Mouse (Mus musculus): Measurements from ENCODE around the gene Slc22a14. TPM values are rescaled to one million over a fixed set of nuclear protein-coding genes. Genes with fewer than 3 reads are reported as not detected.
"Not testable (repeated sequence)": the region's sequence is repeated elsewhere in the genome, so short reads cannot be mapped to it uniquely, and the experiment has no call there.

The Slc22a14 gene
- polyA plus RNA-seq, 1 experiment from 2014 or later, result not detected

- Histone ChIP-seq H3K27me3 (ENCODE audit: control insufficient read depth, insufficient read depth, low read length) (no peaks in the 10 kb centered on the region), H3K4me1 (ENCODE audit: control insufficient read depth, insufficient read depth, low read length) (no peaks in the 10 kb centered on the region), H3K9me3 (replicated peaks; ENCODE audit: control insufficient read depth, low read length) (no peaks in the 10 kb centered on the region), H3K4me2 (no peak overlapping the region), H3K27ac (ENCODE audit: low read depth, low read length) (no peak overlapping the region), H3K4me3 (ENCODE audit: low read depth, low read length) (no peak overlapping the region), H3K36me3 (ENCODE audit: control insufficient read depth, insufficient read depth, low read length) (peaks cover 16% of the 10 kb centered on the region), H3K9ac (ENCODE audit: low read depth, low read length) (no peak overlapping the region)
- ATAC-seq (replicated peaks; ENCODE audit: insufficient number of reproducible peaks, low FRiP score, low TSS enrichment), result no peak
- 91% methylated on average over 11 of the region's 11 CpGs for WGBS (ENCODE audit: insufficient replicate concordance)
Measured at GRCm38 (mm10) chr9:119268588-119269145, 96.7 kb downstream of the Slc22a14 start.

DNA sequence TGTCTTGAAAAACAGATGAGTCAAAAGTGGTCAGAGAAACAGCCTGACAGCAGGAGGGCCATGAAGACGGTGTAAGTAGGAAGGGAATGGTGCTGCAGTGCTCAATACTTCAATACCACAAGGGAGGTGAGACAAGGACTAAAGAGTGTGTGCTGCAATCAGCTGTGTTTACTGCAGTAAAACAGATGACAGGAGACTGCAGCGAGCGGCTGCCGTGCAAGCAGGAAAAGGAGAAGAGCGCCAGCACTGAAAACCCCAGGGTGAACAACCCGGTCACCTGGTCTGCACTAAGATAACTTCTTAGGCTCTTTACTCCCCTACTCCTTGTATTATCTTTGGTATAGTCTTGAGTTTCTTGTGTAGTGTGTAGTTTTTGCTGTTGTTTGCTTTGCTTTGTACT lies 97.2 kb downstream of the Slc22a14 start:
- H3K27me3 ChIP-seq (ENCODE audit: control insufficient read depth, insufficient read depth, low read length), result no peaks in the 10 kb centered on the region
- WGBS (ENCODE audit: insufficient replicate concordance), result 90% methylated on average over 6 of the region's 6 CpGs
- ATAC-seq (replicated peaks; ENCODE audit: insufficient number of reproducible peaks, low FRiP score, low TSS enrichment), result no peak
- no peaks in the 10 kb centered on the region for H3K4me1 ChIP-seq (ENCODE audit: control insufficient read depth, insufficient read depth, low read length)
- H3K36me3 ChIP-seq (ENCODE audit: control insufficient read depth, insufficient read depth, low read length), result peaks cover 16% of the 10 kb centered on the region
- H3K9me3 ChIP-seq (replicated peaks; ENCODE audit: control insufficient read depth, low read length), result no peaks in the 10 kb centered on the region
- no peak overlapping the region for H3K4me2 ChIP-seq
- H3K9ac ChIP-seq (ENCODE audit: low read depth, low read length), result no peak overlapping the region
- no peak overlapping the region for H3K27ac ChIP-seq (ENCODE audit: low read depth, low read length)
- no peak overlapping the region for H3K4me3 ChIP-seq (ENCODE audit: low read depth, low read length)

- 93% methylated on average over 5 of the region's 5 CpGs for WGBS (ENCODE audit: insufficient replicate concordance)
- not testable (repeated sequence) for H3K4me3 ChIP-seq (ENCODE audit: low read depth, low read length); H3K27ac ChIP-seq (ENCODE audit: low read depth, low read length); ATAC-seq (replicated peaks; ENCODE audit: insufficient number of reproducible peaks, low FRiP score, low TSS enrichment); H3K4me2 ChIP-seq; H3K4me1 ChIP-seq (ENCODE audit: control insufficient read depth, insufficient read depth, low read length); H3K9me3 ChIP-seq (replicated peaks; ENCODE audit: control insufficient read depth, low read length); H3K27me3 ChIP-seq (ENCODE audit: control insufficient read depth, insufficient read depth, low read length); H3K9ac ChIP-seq (ENCODE audit: low read depth, low read length)
- H3K36me3 ChIP-seq (ENCODE audit: control insufficient read depth, insufficient read depth, low read length), result peaks cover 16% of the 10 kb centered on the region
Measured at GRCm38 (mm10) chr9:119266121-119266395, 99.3 kb downstream of the Slc22a14 start.

DNA sequence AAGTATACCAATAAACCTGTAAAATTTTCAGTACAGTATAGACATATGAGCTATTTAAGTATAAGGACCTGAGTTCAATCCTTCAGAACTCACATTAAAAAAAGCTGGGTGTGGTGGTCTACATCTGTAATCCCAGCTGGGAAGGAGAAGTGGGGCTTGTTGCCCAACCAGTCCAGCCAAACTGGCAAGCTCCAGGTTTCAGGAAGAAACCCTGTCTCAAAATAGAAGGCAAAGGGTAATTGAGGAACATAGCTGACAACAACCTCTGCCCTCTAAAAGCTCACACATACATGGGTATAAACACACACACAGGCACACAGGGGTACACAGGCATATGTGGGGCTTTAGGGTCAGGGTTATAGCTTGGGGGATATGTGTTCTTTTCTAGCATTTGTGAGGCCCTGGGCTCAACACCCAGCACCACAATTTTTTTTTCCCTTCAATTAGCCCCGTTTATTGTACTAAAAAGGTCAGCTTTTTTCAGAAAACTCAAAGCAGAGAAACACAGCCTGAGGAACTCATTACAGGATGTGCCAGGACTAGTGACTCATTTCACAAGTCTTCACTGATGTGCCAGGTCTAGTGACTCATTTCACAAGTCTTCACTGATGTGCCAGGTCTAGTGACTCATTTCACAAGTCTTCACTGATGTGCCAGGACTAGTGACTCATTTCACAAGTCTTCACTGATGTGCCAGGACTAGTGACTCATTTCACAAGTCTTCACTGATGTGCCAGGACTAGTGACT lies 99.8 kb downstream of the Slc22a14 start:
- peaks cover 19% of the 10 kb centered on the region for H3K36me3 ChIP-seq (ENCODE audit: control insufficient read depth, insufficient read depth, low read length)
- H3K27me3 ChIP-seq (ENCODE audit: control insufficient read depth, insufficient read depth, low read length); H3K9ac ChIP-seq (ENCODE audit: low read depth, low read length); H3K4me1 ChIP-seq (ENCODE audit: control insufficient read depth, insufficient read depth, low read length); H3K4me3 ChIP-seq (ENCODE audit: low read depth, low read length); H3K4me2 ChIP-seq; ATAC-seq (replicated peaks; ENCODE audit: insufficient number of reproducible peaks, low FRiP score, low TSS enrichment); H3K9me3 ChIP-seq (replicated peaks; ENCODE audit: control insufficient read depth, low read length); H3K27ac ChIP-seq (ENCODE audit: low read depth, low read length): not testable (repeated sequence)
- 69% methylated on average over 1 of the region's 1 CpGs for WGBS (ENCODE audit: insufficient replicate concordance)

GRCm38 (mm10) chr9:119263067-119263466 lies 102.3 kb downstream of the Slc22a14 start:
- ATAC-seq (replicated peaks; ENCODE audit: insufficient number of reproducible peaks, low FRiP score, low TSS enrichment), result no peak
- Histone ChIP-seq H3K4me2 (no peak overlapping the region), H3K36me3 (ENCODE audit: control insufficient read depth, insufficient read depth, low read length) (peaks cover 17% of the 10 kb centered on the region), H3K27me3 (ENCODE audit: control insufficient read depth, insufficient read depth, low read length) (no peaks in the 10 kb centered on the region), H3K4me1 (ENCODE audit: control insufficient read depth, insufficient read depth, low read length) (no peaks in the 10 kb centered on the region), H3K27ac (ENCODE audit: low read depth, low read length) (no peak overlapping the region), H3K4me3 (ENCODE audit: low read depth, low read length) (no peak overlapping the region), H3K9me3 (replicated peaks; ENCODE audit: control insufficient read depth, low read length) (no peaks in the 10 kb centered on the region), H3K9ac (ENCODE audit: low read depth, low read length) (no peak overlapping the region)
- 88% methylated on average over 4 of the region's 4 CpGs for WGBS (ENCODE audit: insufficient replicate concordance)

GRCm38 (mm10) chr9:119260825-119261224 lies 104.5 kb downstream of the Slc22a14 start:
- WGBS (ENCODE audit: insufficient replicate concordance), result 96% methylated on average over 2 of the region's 2 CpGs
- no peak overlapping the region for H3K27ac ChIP-seq (ENCODE audit: low read depth, low read length)
- H3K4me2 ChIP-seq, result no peak overlapping the region
- H3K4me1 ChIP-seq (ENCODE audit: control insufficient read depth, insufficient read depth, low read length), result no peaks in the 10 kb centered on the region
- no peak overlapping the region for H3K9ac ChIP-seq (ENCODE audit: low read depth, low read length)
- ATAC-seq (replicated peaks; ENCODE audit: insufficient number of reproducible peaks, low FRiP score, low TSS enrichment), result no peak
- peaks cover 16% of the 10 kb centered on the region; the same call in 1 of the 2 replicates for H3K36me3 ChIP-seq (ENCODE audit: control insufficient read depth, insufficient read depth, low read length)
- H3K27me3 ChIP-seq (ENCODE audit: control insufficient read depth, insufficient read depth, low read length), result no peaks in the 10 kb centered on the region
- H3K4me3 ChIP-seq (ENCODE audit: low read depth, low read length), result no peak overlapping the region
- H3K9me3 ChIP-seq (replicated peaks; ENCODE audit: control insufficient read depth, low read length), result no peaks in the 10 kb centered on the region

DNA sequence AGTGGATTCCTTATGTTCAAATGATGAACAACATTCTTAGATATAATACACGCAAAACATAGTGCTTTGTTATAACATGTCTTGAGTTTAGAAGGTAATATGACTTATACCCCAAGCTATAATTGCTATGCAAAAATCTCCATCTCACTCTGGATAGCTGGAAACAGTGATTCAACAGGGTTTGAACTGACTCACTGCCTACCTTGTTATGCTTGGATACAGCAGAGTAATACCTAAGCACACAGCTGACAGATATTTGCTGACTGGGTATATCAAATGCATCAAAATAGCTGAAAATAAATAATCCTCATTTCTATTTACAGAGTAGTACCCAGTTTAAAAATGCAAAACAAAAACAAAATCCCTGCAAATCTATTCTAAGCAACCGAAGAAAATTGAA lies 106.6 kb downstream of the Slc22a14 start:
- no peak overlapping the region for H3K9ac ChIP-seq (ENCODE audit: low read depth, low read length)
- H3K36me3 ChIP-seq (ENCODE audit: control insufficient read depth, insufficient read depth, low read length), result peaks cover 21% of the 10 kb centered on the region
- no peak for ATAC-seq (replicated peaks; ENCODE audit: insufficient number of reproducible peaks, low FRiP score, low TSS enrichment)
- no peaks in the 10 kb centered on the region for H3K27me3 ChIP-seq (ENCODE audit: control insufficient read depth, insufficient read depth, low read length)
- WGBS (ENCODE audit: insufficient replicate concordance), result 91% methylated on average over 2 of the region's 2 CpGs
- no peak overlapping the region for H3K27ac ChIP-seq (ENCODE audit: low read depth, low read length)
- H3K4me3 ChIP-seq (ENCODE audit: low read depth, low read length), result no peak overlapping the region
- no peaks in the 10 kb centered on the region for H3K9me3 ChIP-seq (replicated peaks; ENCODE audit: control insufficient read depth, low read length)
- no peak overlapping the region for H3K4me2 ChIP-seq
- no peaks in the 10 kb centered on the region for H3K4me1 ChIP-seq (ENCODE audit: control insufficient read depth, insufficient read depth, low read length)

GRCm38 (mm10) chr9:119258128-119258527 lies 107.2 kb downstream of the Slc22a14 start:
- H3K36me3 ChIP-seq (ENCODE audit: control insufficient read depth, insufficient read depth, low read length), result peaks cover 21% of the 10 kb centered on the region
- no peaks in the 10 kb centered on the region for H3K9me3 ChIP-seq (replicated peaks; ENCODE audit: control insufficient read depth, low read length)
- H3K9ac ChIP-seq (ENCODE audit: low read depth, low read length), result no peak overlapping the region
- no peak for ATAC-seq (replicated peaks; ENCODE audit: insufficient number of reproducible peaks, low FRiP score, low TSS enrichment)
- H3K4me2 ChIP-seq, result no peak overlapping the region
- no peaks in the 10 kb centered on the region for H3K4me1 ChIP-seq (ENCODE audit: control insufficient read depth, insufficient read depth, low read length)
- no peaks in the 10 kb centered on the region for H3K27me3 ChIP-seq (ENCODE audit: control insufficient read depth, insufficient read depth, low read length)
- no peak overlapping the region for H3K4me3 ChIP-seq (ENCODE audit: low read depth, low read length)
- no peak overlapping the region for H3K27ac ChIP-seq (ENCODE audit: low read depth, low read length)
- WGBS (ENCODE audit: insufficient replicate concordance), result 76% methylated on average over 5 of the region's 5 CpGs

DNA sequence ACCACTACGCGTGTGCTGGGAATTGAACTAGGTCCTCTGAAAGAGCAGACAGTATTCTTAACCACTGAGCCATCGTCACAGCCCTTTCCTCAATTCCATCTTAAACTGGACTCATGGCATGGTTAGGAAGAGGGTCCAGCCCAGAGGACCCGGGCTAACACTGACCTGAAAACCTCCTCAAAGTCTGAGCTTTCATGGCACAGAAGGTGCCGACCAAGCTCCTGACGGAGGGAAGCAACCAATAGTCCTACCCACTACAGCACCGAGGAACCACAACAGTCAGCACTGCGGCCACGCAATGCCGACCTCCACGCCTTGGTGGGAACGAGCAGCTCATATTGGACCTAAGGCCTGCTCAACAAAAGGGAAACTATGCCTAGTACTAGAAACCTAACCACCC lies 109.2 kb downstream of the Slc22a14 start:
- Histone ChIP-seq H3K4me3 (ENCODE audit: low read depth, low read length) (no peak overlapping the region), H3K27ac (ENCODE audit: low read depth, low read length) (no peak overlapping the region), H3K27me3 (ENCODE audit: control insufficient read depth, insufficient read depth, low read length) (no peaks in the 10 kb centered on the region), H3K4me2 (no peak overlapping the region), H3K36me3 (ENCODE audit: control insufficient read depth, insufficient read depth, low read length) (peaks cover 24% of the 10 kb centered on the region), H3K4me1 (ENCODE audit: control insufficient read depth, insufficient read depth, low read length) (no peaks in the 10 kb centered on the region), H3K9ac (ENCODE audit: low read depth, low read length) (no peak overlapping the region), H3K9me3 (replicated peaks; ENCODE audit: control insufficient read depth, low read length) (no peaks in the 10 kb centered on the region)
- ATAC-seq (replicated peaks; ENCODE audit: insufficient number of reproducible peaks, low FRiP score, low TSS enrichment), result no peak
- WGBS (ENCODE audit: insufficient replicate concordance), result 95% methylated on average over 12 of the region's 12 CpGs
